Mouse (Mus musculus) splenic B cell, adult 2 months (primary cell): ENCODE data around the gene Strn4.

Experiments used
- DNase-seq: peaks from one replicate; pipeline ENCODE4 v3.0.0-alpha.2; 2011; ENCODE audit warnings: low read depth, low spot score
- H3K27me3 ChIP-seq: 2 replicates; pipeline ENCODE4 v1.6.1; 2012; ENCODE audit warnings: mild to moderate bottlenecking, low read length, moderate library complexity, mixed read lengths; ENCODE audit not compliant: control insufficient read depth, poor library complexity, insufficient read depth, severe bottlenecking
- H3K36me3 ChIP-seq: 2 replicates; pipeline ENCODE4 v1.6.1; 2012; ENCODE audit warnings: mild to moderate bottlenecking, low read length, moderate library complexity, mixed read lengths; ENCODE audit not compliant: control insufficient read depth, poor library complexity, insufficient read depth, severe bottlenecking

Strn4 gene

DNA sequence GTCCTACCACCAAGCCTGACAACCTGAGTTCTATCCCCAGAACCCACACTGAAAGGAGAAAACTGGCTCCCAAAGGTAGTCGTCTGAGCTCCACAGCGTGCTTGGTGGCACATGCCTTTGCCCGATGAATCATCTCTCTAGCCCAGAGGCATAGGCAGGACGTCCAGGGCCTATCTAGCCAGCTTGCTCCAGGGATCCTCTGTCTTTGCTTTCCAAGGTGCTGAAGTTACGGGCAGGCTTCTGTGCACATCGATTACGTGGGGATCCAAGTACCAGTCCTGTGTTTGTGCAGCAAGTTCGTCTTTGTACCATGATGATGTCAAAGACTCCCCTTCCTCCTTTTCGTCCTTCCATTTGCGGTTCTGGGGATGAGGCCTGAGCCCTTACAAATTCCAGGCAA lies 55.9 kb downstream of the Strn4 start:
- no peaks in the 10 kb centered on the region for H3K27me3 ChIP-seq
- peaks cover 27% of the 10 kb centered on the region for H3K36me3 ChIP-seq
- no peak for DNase-seq

DNA sequence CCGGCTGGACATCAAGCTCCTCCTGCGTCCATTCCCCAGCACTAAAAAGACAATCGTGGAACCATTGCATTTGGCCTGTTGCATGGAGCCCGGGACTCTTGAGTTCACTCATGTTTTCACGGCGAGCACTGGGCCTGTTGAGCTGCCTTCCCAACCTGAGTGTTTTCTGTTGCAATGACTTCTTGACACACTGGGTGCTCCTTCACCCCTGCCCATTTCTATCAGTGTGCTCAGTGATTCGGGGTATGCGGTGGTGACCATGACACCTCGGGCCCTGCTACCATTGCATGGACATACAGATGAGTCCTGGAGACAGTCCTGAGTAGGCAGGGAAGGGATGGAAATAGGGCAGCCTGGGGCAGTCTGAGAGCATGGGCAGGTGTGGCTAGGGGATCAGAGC lies 56.8 kb downstream of the Strn4 start:
- no peak for DNase-seq

DNA sequence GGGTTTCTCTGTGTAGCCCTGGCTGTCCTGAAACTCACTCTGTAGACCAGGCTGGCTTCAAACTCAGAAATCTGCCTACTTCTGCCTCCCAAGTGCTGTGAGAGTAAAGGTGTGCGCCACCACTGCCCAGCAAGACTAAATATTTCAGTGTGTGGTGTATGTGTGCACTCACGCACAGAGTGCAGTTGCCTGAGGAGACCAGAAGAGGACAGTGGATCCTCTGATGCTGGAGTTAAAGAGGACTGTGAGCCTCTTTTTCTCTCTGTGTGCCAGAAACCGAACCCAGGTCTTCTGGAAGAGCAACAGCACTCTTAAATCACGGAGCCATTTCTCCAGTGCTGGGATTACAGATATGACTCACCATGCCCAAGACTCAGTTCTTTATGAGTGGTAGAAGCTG lies 57.7 kb downstream of the Strn4 start:
- Histone ChIP-seq H3K27me3 (no peaks in the 10 kb centered on the region), H3K36me3 (peaks cover 18% of the 10 kb centered on the region)
- DNase-seq: no peak

More for the DNA sequence above, 56.8 kb downstream of the Strn4 start:
- Histone ChIP-seq H3K27me3 (no peaks in the 10 kb centered on the region), H3K36me3 (peaks cover 22% of the 10 kb centered on the region)

DNA sequence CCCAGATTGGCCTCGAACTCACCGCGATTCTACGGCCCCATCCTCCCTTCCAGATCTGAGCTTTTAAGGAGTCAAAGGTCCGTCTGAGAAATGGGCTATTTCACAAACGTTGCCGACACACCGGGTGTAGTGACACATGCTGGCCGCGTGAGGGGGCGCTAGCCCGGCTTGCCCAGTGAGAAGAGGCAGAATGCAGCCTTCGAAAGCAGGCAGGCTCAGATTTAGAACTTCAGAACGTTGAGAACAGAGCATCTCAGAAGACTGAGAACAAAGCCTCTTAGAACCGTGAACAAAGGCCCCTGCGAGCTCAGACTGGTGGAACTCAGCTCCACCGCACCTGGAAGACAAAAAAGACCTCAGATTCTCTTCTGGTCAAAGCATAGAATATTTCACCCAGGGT lies 58.5 kb downstream of the Strn4 start:
- H3K36me3 ChIP-seq: peaks cover 17% of the 10 kb centered on the region
- DNase-seq: peak; percentile 88
- H3K27me3 ChIP-seq: no peaks in the 10 kb centered on the region

DNA sequence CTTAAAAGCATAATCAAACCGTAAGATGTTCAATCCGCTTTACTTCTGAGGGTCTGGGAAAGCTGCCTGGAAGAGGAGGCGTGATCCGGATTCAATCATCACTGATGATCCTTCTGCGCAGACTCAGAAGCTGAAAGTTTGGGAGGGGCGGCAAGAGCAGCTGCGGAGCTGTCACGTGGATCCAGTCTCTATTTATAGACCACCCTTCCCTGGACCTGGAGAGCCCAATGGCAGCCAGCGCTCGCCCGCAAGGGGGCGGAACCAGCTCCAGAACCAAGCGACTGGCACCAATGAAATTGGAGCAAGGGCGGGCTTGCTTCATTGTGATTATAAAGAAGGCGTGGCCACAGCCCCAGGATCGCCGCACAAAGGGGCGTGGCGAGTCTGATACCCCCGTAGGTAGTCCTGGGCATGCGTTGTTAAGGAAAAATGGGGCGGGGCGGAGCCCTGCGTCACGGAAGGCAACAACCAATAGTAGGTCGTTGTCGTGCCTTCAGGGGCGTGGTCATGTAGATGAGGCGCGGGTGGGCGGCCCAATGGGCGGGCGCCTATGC lies 59.1 kb downstream of the Strn4 start:
- H3K36me3 ChIP-seq: peaks cover 12% of the 10 kb centered on the region
- DNase-seq: peak; percentile 99
- H3K27me3 ChIP-seq: no peaks in the 10 kb centered on the region

DNA sequence AGATGAGACGGTGACA lies 59.4 kb downstream of the Strn4 start, which contains the start of gene Dact3:
TSS of gene Dact3 (plus strand) at position 8 of the 16 bp plus-strand sequence.
- peaks cover 9% of the 10 kb centered on the region for H3K36me3 ChIP-seq
- no peak for DNase-seq
- H3K27me3 ChIP-seq: no peaks in the 10 kb centered on the region

DNA sequence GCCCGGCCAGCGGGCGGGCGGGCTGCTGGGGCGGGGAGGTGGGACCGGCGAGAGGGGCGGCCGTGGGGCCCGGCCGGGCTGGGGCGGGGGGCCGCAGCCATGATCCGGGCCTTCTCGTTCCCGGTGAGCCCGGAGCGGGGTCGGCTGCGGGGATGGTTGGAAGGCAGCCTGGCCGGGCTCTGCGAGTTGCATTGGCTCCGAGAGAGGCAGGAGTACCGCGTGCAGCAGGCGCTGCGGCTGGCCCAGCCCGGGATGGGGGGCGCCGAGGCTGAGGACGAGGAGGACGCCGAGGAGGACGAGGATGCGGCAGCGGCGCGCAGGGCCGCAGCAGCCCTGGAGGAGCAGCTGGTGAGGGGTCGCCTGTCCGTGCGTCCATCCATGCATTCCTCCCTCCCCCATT lies 59.6 kb downstream of the Strn4 start:
- H3K36me3 ChIP-seq: peaks cover 7% of the 10 kb centered on the region
- H3K27me3 ChIP-seq: no peaks in the 10 kb centered on the region
- no peak for DNase-seq

DNA sequence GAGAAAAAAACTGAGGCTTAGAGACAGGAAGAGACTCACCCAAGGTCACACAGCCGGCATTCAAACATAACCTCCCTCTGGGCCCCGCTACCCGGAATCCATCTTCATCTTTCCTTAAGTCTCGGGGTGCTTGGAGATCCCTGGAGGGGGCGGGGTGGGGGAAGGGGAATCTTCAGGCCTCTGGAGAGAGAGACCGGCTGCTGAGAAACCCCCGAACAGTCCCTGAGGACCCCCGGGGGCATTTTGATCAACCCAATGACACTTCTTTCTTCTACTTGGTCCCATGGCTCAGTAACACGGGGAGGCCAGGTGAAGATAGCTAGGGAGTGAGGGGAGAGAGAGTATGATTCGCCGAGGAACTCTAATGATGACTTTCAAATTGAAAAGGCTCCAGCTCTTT lies 60.3 kb downstream of the Strn4 start:
- no peak for DNase-seq
- Histone ChIP-seq H3K36me3 (peaks cover 1% of the 10 kb centered on the region), H3K27me3 (no peaks in the 10 kb centered on the region)

DNA sequence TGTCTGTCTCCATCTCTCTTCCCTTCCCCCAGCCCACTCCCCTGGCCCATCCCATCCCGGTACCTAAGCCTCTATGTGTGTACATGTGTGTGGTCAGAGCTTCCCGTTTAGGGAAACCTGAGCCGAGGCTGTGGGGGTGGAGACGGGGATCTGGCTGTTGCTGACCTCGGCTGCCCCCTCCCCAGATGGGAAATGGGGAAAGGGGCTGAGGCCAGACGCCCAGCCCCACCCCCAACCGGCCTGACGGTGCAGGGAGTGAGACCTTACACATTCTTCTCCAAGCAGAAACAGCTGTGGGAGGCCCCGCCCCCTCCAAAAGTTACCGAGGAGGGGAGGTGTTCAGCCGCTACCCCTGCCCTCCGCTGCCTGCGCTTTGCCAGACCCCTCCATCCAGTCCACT lies 60.9 kb downstream of the Strn4 start:
- Histone ChIP-seq H3K36me3 (peaks cover 1% of the 10 kb centered on the region; the same call in 1 of the 2 replicates), H3K27me3 (no peaks in the 10 kb centered on the region)
- DNase-seq: no peak

DNA sequence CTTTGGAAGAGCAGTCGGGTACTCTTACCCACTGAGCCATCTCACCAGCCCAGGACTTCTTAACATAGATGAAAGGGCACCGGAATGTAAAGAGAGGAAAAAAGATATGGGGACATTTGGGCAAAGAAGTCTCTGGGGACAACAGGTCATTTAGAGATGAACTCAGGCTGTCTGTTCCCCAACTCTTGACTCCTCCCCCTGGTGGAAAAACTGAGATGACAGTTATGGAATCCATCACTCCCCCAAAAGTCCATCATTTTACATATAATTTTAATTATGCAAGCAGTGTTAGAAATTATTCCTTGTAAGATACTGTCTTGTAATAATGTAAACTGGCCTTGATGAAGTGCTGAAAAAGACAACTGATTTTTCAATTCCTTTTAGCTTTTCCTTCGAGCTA lies 62.0 kb downstream of the Strn4 start:
- Histone ChIP-seq H3K36me3 (no peaks in the 10 kb centered on the region), H3K27me3 (no peaks in the 10 kb centered on the region)
- DNase-seq: no peak

DNA sequence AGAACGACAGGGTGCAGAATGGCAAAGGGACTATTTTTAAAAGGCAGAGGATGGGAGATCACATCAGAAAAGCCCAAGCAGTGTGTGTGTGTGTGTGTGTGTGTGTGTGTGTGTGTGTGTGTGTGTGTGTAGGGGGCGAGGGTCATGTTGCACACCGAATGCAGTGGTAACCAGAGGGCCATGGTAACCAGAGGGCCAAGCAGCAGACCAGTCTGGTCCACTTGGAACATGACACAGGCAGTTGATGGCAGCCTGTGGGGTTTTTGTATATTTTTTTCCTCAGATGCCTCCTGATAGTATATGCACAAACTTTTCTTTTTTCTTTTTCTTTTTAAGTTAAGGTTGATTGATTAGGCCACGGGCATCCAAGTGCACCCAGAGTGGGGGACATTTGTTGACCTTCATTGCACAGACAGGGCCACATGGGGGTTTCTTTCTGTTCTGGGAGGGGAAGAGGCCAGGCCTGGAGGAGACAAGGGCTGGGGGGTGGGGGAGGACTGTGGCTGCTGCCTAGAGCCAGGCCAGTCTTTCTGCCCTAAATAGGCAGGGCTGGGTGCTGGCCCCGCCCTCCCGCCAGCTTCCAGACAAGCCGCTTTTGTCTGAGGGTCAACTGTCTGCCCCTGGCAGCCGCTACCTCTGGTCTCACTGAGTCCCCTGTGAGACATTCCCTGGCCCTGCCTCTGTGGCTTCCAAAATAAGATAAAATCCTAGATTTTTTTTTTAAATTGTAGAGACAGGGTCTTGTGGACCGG lies 64.3 kb downstream of the Strn4 start:
- H3K36me3 ChIP-seq: no peaks in the 10 kb centered on the region
- DNase-seq: no peak
- no peaks in the 10 kb centered on the region for H3K27me3 ChIP-seq

DNA sequence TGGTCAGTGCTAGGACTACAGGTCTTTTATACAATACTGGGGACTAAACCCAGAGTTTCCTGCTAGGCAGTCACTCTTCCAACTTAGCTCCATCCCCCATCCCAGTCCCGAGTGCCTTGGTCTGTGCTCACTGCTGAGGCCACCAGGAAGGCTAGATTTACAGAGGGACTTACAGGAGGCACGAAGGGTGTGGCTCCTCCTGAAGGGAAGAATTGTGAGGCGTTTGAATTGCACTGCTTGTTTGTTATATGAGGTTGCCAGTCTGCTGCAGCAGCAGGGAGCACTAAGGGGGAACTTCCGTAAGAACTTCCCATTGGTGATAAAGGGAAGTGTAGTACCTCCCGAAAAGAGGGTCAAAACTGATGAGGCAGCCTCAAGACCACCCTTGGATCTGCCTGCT lies 64.9 kb downstream of the Strn4 start:
- Histone ChIP-seq H3K36me3 (no peaks in the 10 kb centered on the region), H3K27me3 (no peaks in the 10 kb centered on the region)
- DNase-seq: no peak

DNA sequence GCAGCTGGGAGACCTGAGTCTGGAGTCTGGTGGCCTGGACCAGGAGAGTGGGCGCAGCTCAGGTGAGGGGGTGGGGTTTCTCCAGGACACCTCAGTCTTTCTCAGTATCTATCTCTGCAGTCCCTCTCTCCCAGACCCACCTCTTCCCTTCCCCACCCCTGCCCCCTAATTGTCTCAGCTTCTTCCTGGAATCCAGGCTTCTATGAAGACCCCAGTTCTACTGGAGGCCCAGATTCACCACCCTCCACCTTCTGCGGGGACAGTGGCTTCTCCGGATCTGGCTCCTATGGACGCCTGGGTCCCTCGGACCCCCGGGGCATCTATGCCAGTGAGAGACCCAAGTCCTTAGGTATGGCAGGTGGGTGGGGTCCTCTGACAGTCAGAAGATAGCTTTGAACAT lies 67.5 kb downstream of the Strn4 start:
- Histone ChIP-seq H3K27me3 (no peaks in the 10 kb centered on the region), H3K36me3 (no peaks in the 10 kb centered on the region)
- DNase-seq: no peak

DNA sequence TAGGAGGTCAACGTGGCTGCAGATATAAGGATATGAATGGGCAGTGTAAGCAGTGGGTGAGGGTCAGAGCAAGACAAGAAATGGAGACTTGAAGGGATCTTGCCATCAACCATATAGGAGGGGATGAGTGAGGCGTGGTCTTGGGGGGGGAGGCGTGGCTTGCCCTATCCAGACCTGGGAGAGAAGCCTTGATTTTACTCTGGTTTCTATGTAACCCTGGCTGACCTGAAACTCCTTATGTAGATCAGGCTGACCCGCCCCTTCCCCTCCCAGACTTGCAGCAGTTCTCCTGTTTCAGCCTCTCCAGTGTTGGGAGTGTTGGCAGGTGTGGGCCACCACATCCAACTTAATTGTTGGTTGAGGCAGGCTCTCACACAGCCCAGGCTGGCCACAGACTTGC lies 68.6 kb downstream of the Strn4 start:
- H3K36me3 ChIP-seq: no peaks in the 10 kb centered on the region
- DNase-seq: no peak
- no peaks in the 10 kb centered on the region for H3K27me3 ChIP-seq

DNA sequence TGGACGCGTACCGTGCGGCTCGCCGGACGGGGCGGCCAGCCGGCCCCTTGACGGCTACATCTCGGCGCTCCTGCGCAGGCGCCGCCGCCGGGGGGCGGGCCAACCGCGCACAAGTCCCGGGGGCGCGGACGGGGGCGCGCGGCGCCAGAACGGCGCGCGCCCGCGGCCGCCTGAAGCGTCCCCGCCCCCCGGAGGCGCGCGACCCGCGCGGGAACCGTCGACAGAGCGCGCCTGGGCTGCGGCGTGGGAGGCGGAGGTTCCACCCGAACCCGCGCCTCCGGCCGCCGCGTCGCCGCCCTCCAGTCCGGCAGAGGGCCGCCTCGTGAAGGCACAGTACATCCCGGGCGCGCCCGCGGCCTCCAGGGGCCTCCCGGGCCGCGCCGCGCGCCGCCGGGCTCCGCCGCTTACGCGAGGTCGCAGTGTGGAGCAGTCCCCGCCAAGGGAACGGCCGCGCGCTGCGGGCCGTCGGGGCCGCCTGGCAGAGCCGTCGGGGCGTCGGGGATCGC lies 69.6 kb downstream of the Strn4 start:
- H3K27me3 ChIP-seq: no peaks in the 10 kb centered on the region
- DNase-seq: no peak
- no peaks in the 10 kb centered on the region for H3K36me3 ChIP-seq

DNA sequence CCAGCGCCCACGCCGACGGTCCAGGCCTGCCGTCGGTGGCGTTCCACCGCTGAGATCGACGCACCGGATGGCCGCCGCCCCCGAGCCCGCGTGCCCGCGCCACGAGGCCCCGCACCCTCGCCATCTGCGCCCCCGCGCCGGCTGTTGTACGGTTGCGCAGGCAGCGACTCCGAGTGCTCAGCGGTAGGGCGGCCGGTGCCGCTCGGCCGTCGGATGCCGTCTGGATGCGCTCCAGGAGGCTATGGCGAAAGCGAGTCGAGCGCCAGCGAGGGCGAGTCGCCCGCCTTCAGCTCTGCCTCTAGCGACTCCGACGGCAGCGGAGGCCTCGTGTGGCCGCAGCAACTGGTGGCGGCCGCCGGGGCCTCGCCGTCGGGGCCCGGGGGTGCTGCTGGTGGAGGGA lies 70.2 kb downstream of the Strn4 start:
- no peak for DNase-seq
- Histone ChIP-seq H3K27me3 (no peaks in the 10 kb centered on the region), H3K36me3 (no peaks in the 10 kb centered on the region)
